Mouse (Mus musculus): Measurements from ENCODE around the gene Mylk.

DNA sequence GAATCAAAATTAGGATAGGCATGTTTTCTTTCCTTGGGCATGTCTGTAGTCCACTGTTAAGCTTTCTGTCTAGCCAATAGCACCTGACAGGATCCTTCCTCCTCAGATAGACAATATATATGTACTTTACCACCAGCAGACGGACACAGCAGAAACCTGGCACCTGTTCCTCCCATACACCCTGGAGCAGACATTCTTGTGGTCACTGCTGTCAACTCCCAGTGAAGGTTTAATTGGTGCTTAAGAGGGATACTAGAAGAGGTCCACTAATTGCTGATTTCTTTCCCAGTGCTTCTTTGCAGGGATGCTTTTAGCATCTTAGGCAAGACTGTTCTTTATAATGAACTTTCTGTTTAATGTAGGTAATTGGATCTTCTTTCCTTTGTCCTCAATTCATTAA lies 37.4 kb downstream of the Mylk start:
- TF ChIP-seq ZC3H11A (IDR thresholded peaks at IDR 0.05; ENCODE audit: borderline replicate concordance, low read depth, low read length) = no peak
- TF ChIP-seq ZNF384 (IDR thresholded peaks at IDR 0.05; ENCODE audit: low read depth, low read length) = no peak
- no peak for TF ChIP-seq CHD2 (IDR thresholded peaks at IDR 0.05; ENCODE audit: low read depth, low read length)
